Mouse (Mus musculus): ENCODE data around the gene Frmd4a.

DNA sequence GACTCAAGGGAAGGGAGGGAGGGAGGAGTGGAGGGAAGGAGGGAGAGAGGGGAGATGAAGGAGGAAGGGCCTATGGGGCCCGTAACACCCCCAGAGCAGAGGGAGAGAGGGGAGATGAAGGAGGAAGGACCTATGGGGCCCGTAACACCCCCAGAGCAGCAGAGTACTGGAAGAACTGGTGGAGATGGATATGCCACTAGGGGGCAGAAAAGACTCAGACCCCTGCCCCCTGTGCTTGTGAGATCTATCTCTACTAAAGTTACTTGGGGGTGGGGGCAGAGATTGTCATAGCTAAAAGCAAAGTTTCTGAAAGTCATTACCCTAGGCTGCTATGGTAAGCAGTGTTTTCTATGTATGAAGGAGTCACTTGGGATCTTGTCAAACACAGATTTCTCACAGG, 299.1 kb downstream of the Frmd4a start:
- TF ChIP-seq HCFC1 (IDR thresholded peaks at IDR 0.05; ENCODE audit: borderline replicate concordance, insufficient read depth, low read length) (no peak), ZC3H11A (IDR thresholded peaks at IDR 0.05; ENCODE audit: borderline replicate concordance, low read depth, low read length) (no peak), ZNF384 (IDR thresholded peaks at IDR 0.05; ENCODE audit: low read depth, low read length) (no peak), CHD2 (IDR thresholded peaks at IDR 0.05; ENCODE audit: low read depth, low read length) (no peak)

Measured in ES-E14 (cell line).